Mouse (Mus musculus) megakaryocyte, embryonic 14.5 days (primary cell): ENCODE measurements around the gene Uba52.

Experiments used
- FLI1 ChIP-seq: IDR thresholded peaks from 2 replicates; pipeline ENCODE4 v1.6.1; 2012; ENCODE audit warnings: low read length, inconsistent platforms, mixed read lengths
- GATA1 ChIP-seq: IDR thresholded peaks from 3 replicates; pipeline ENCODE4 v1.6.1; 2012; ENCODE audit warnings: mixed read lengths, low read length, inconsistent platforms, borderline replicate concordance

DNA sequence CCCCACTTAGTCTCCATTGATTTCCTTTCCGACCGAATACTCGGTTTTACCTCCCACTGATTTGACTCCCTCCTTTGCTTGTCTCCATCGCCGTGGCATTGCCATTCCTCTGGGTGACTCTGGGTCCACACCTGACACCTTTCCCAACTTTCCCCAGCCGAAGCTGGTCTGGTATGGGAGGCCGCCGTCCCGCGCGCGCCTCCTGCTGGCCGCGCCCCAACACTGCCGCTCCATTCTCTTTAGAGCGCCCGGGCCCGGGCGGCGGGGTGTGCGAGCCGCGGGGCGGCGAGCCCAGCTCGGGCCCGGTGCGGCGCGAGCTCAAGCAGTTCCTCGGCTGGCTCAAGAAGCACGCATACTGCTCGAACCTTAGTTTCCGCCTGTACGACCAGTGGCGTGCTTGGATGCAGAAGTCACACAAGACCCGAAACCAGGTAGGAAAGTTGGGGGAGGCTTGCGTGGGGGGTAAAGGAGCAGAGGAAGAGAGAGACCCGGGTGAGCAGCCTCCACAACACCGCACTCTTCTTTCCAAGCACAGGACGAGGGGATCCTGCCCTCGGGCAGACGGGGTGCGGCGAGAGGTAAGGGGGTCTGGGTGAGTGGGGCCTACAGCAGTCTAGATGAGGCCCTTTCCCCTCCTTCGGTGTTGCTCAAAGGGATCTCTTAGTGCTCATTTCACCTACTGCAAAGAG is 7.4 kb downstream of the Uba52 start:
- no peak for TF ChIP-seq GATA1
- no peak for TF ChIP-seq FLI1
